In the genomic region with DNA sequence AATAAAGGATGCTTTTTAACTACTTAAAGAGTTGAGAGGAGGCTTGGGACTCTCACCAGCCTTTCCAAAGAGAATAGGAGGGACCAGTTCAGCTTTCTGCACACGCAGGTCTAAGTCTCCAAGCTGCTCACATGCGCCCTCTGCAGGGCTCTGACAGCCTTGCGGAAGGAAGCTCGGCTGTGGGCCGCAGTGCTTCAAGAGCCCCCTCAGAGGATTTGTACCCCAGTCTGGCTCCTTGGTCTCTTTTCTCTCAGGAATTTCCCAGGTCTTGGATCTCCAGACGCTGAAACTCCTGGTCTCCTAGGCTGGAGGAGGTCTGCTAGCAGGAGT, we compare ENCODE assay signal across 9 mouse cellular contexts.
DNase-seq lines count a peak whose midpoint lies in the region; ATAC-seq lines count a peak whose summit lies in the region.
"Had no signal": no experiment of that assay in that cellular context is flagged by ENCODE, and none has a peak within 500 bp of the region (broad histone marks: within the 10 kb centered on the region; RNA-seq: fewer than 3 reads in every experiment).

No protein-coding gene starts in this region.

- no peaks in the 10 kb centered on the region for H3K27me3 ChIP-seq in forebrain, embryonic 14.5 days (replicated peaks; ENCODE audit: control insufficient read depth, insufficient read depth, low read length)
- no peaks in the 10 kb centered on the region for H3K27me3 ChIP-seq in hindbrain, embryonic 14.5 days (ENCODE audit: control insufficient read depth, insufficient read depth, low read length)

- H3K9ac ChIP-seq in forebrain, embryonic 14.5 days (ENCODE audit: low read length): no peak overlapping the region
- no peak overlapping the region for H3K9ac ChIP-seq in hindbrain, embryonic 14.5 days

- no peak overlapping the region for H3K27ac ChIP-seq in forebrain, embryonic 14.5 days (ENCODE audit: low read depth, low read length)
- H3K27ac ChIP-seq in hindbrain, embryonic 14.5 days: no peak overlapping the region

- no peak overlapping the region for H3K4me2 ChIP-seq in forebrain, embryonic 14.5 days (ENCODE audit: low read length)
- no peak overlapping the region for H3K4me2 ChIP-seq in hindbrain, embryonic 14.5 days (replicated peaks)

- H3K9me3 ChIP-seq in forebrain, embryonic 14.5 days (replicated peaks; ENCODE audit: control insufficient read depth, low read length): no peaks in the 10 kb centered on the region
- H3K9me3 ChIP-seq in hindbrain, embryonic 14.5 days (ENCODE audit: control insufficient read depth, low read length): no peaks in the 10 kb centered on the region
- H3K9me3 ChIP-seq: megakaryocyte, embryonic 14.5 days had no signal

- WGBS in forebrain, embryonic 14.5 days: under 1% methylated on average over 6 of the region's 6 CpGs
- under 1% methylated on average over 6 of the region's 6 CpGs for WGBS in hindbrain, embryonic 14.5 days

- H3K4me3 ChIP-seq in forebrain, embryonic 14.5 days (ENCODE audit: low read depth, low read length): no peak overlapping the region
- H3K4me3 ChIP-seq in hindbrain, embryonic 14.5 days (replicated peaks; ENCODE audit: low read length): no peak overlapping the region
- H3K4me3 ChIP-seq: megakaryocyte, embryonic 14.5 days had no signal

- no peaks in the 10 kb centered on the region for H3K4me1 ChIP-seq in forebrain, embryonic 14.5 days (ENCODE audit: control insufficient read depth, insufficient read depth, low read length)
- H3K4me1 ChIP-seq in hindbrain, embryonic 14.5 days (replicated peaks; ENCODE audit: control insufficient read depth, insufficient read depth, low read length): peaks cover 7% of the 10 kb centered on the region
- H3K4me1 ChIP-seq: megakaryocyte, embryonic 14.5 days had no signal

- peak; percentile 79 for DNase-seq in MN1 (ENCODE audit: low spot score)
- peak; percentile 22 for DNase-seq in c-Kit-positive CD71-positive TER-119-negative erythroid progenitor cells, embryonic 14.5 days (ENCODE audit: low read depth)
- DNase-seq in forebrain, embryonic 14.5 days (ENCODE audit: low spot score): peak; percentile 88
- peak; percentile 86 for DNase-seq in hindbrain, embryonic 14.5 days (ENCODE audit: low spot score)
- DNase-seq in layer of hippocampus, postnatal 14 days (ENCODE audit: low spot score in 2 of 2): peak; percentile 63 to 67
- peak; percentile 44 for DNase-seq in right cerebral cortex, postnatal 25 days
- peak; percentile 45 for DNase-seq in yolk sac, embryonic 10.5 days (ENCODE audit: low spot score)

- ATAC-seq in forebrain, embryonic 14.5 days: peak; percentile 81
- no peak for ATAC-seq in hindbrain, embryonic 14.5 days (ENCODE audit: low FRiP score)
- ATAC-seq in megakaryocyte-erythroid progenitor cell, adult 5-6 weeks (replicated peaks; ENCODE audit: low FRiP score, low TSS enrichment, poor library complexity, severe bottlenecking): peak; percentile 67

- no peaks in the 10 kb centered on the region for H3K36me3 ChIP-seq in forebrain, embryonic 14.5 days (ENCODE audit: control insufficient read depth, insufficient read depth, low read length)
- no peaks in the 10 kb centered on the region for H3K36me3 ChIP-seq in hindbrain, embryonic 14.5 days (replicated peaks; ENCODE audit: control insufficient read depth, insufficient read depth)

Comparison
In these comparisons a context has a peak if more than half of its experiments do, and no peak if none do; other contexts are left out.
1. DNase-seq: peak in every context shown above with its lines; median percentile 88 in forebrain, embryonic 14.5 days; 86 in hindbrain, embryonic 14.5 days; 79 in MN1; 65 in layer of hippocampus, postnatal 14 days; 45 in yolk sac, embryonic 10.5 days; 44 in right cerebral cortex, postnatal 25 days; 22 in c-Kit-positive CD71-positive TER-119-negative erythroid progenitor cells, embryonic 14.5 days.